Mouse (Mus musculus) heart, embryonic 13.5 days (tissue): Measurements from ENCODE around the gene 4930590J08Rik. TPM values are rescaled to one million over a fixed set of nuclear protein-coding genes. Genes with fewer than 3 reads are reported as not detected.

Experiments used
- polyA plus RNA-seq: library from polyadenylated mRNA; unstranded; fragments of >200 nt; fragmentation: Nextera tagmentation; extraction: Ambion mirVana; gene quantifications from 2 replicates; pipeline ENCODE4 v1.2.1, GENCODE M21; 2015

4930590J08Rik gene
- polyA plus RNA-seq, 1 experiment from 2014 or later, result 0.15 TPM

Other genes with a start within 250 kb of the 4930590J08Rik start
- gene Slc6a6, start 218.8 kb upstream of the 4930590J08Rik start, polyA plus RNA-seq, result 59.4 and 60.0 TPM in 2 replicates
- 6.7 and 7.4 TPM in 2 replicates for gene Grip2, start 75.6 kb upstream of the 4930590J08Rik start, polyA plus RNA-seq
- gene Ccdc174, start 24.8 kb upstream of the 4930590J08Rik start, polyA plus RNA-seq, result 22.3 and 24.0 TPM in 2 replicates
- 11.4 and 12.0 TPM in 2 replicates for gene Fgd5, start 76.1 kb downstream of the 4930590J08Rik start, polyA plus RNA-seq
- 10.2 and 10.3 TPM in 2 replicates for gene Nr2c2, start 188.6 kb downstream of the 4930590J08Rik start, polyA plus RNA-seq